Mouse (Mus musculus) embryonic fibroblast, embryonic 13.5 days (primary cell): ENCODE measurements around the gene Stk10.

Experiments
- CTCF ChIP-seq: IDR thresholded peaks from 2 replicates; pipeline ENCODE4 v1.5.1; 2011; ENCODE audit warnings: mild to moderate bottlenecking, control low read depth, low read length, moderate library complexity, borderline replicate concordance; ENCODE audit not compliant: insufficient read depth
- POLR2A ChIP-seq: IDR thresholded peaks from 2 replicates; pipeline ENCODE4 v1.6.1; 2011; ENCODE audit warnings: low read depth, mild to moderate bottlenecking, control low read depth, low read length, moderate library complexity

DNA sequence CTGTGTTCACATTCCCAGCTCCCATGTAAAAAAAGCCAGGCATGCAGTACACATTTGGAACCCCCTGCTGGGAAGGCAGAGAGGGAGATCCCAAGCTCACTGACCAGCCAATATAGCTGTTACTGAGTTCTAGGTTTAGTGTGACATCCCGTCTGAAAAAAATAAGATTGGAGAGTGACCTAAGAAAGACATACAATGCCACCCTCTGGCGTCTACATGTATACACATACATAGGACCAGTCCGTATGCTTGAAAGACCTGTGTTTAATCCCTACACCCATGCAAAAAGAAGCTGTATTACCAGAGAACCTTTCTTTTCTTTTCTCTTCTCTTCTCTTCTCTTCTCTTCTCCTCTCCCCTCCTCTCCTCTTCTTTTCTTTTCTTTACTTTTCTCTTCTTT is 47.8 kb upstream of the Stk10 start:
- TF ChIP-seq CTCF, result no peak
- no peak for TF ChIP-seq POLR2A
